Mouse (Mus musculus): Measurements from ENCODE around the gene Wbp2.

Wbp2 gene

GRCm38 (mm10) chr11:116062521-116062920 is 24.3 kb downstream of the Wbp2 start:
- no peak for DNase-seq (ENCODE audit: low read depth)

- DNase-seq (ENCODE audit: low read depth) = no peak
Observed at GRCm38 (mm10) chr11:116061641-116062415, 25.0 kb downstream of the Wbp2 start.

- DNase-seq (ENCODE audit: low read depth) = no peak
Observed at GRCm38 (mm10) chr11:116060596-116060995, 26.2 kb downstream of the Wbp2 start.

GRCm38 (mm10) chr11:116059691-116060025 is 27.1 kb downstream of the Wbp2 start:
- DNase-seq (ENCODE audit: low read depth) = no peak

- no peak for DNase-seq (ENCODE audit: low read depth)
Observed at GRCm38 (mm10) chr11:116058868-116059690, 27.7 kb downstream of the Wbp2 start.

- DNase-seq (ENCODE audit: low read depth) = no peak
Observed at GRCm38 (mm10) chr11:116058022-116058614, 28.7 kb downstream of the Wbp2 start.

- no peak for DNase-seq (ENCODE audit: low read depth)
Observed at GRCm38 (mm10) chr11:116057237-116057881, 29.4 kb downstream of the Wbp2 start.

GRCm38 (mm10) chr11:116055873-116056272 is 30.9 kb downstream of the Wbp2 start:
- DNase-seq (ENCODE audit: low read depth) = no peak

- DNase-seq (ENCODE audit: low read depth) = no peak
Observed at GRCm38 (mm10) chr11:116053510-116054229, 33.1 kb downstream of the Wbp2 start.

GRCm38 (mm10) chr11:116050196-116050595 is 36.6 kb downstream of the Wbp2 start:
- no peak for DNase-seq (ENCODE audit: low read depth)

- DNase-seq (ENCODE audit: low read depth) = no peak
Observed at GRCm38 (mm10) chr11:116049610-116050009, 37.2 kb downstream of the Wbp2 start.

GRCm38 (mm10) chr11:116045173-116045572 is 41.6 kb downstream of the Wbp2 start:
- no peak for DNase-seq (ENCODE audit: low read depth)

- no peak for DNase-seq (ENCODE audit: low read depth)
Observed at GRCm38 (mm10) chr11:116043286-116043685, 43.5 kb downstream of the Wbp2 start.

- no peak for DNase-seq (ENCODE audit: low read depth)
Observed at GRCm38 (mm10) chr11:116042372-116043138, 44.2 kb downstream of the Wbp2 start.

- no peak for DNase-seq (ENCODE audit: low read depth)
Observed at GRCm38 (mm10) chr11:116041833-116042232, 45.0 kb downstream of the Wbp2 start.

GRCm38 (mm10) chr11:116040593-116040992 is 46.2 kb downstream of the Wbp2 start:
- no peak for DNase-seq (ENCODE audit: low read depth)

GRCm38 (mm10) chr11:116037826-116038225 is 49.0 kb downstream of the Wbp2 start:
- DNase-seq (ENCODE audit: low read depth) = no peak

GRCm38 (mm10) chr11:116036671-116037070 is 50.1 kb downstream of the Wbp2 start:
- no peak for DNase-seq (ENCODE audit: low read depth)

- no peak for DNase-seq (ENCODE audit: low read depth)
Observed at GRCm38 (mm10) chr11:116034584-116034983, 52.2 kb downstream of the Wbp2 start.

GRCm38 (mm10) chr11:116030898-116031845 is 55.6 kb downstream of the Wbp2 start:
- no peak for DNase-seq (ENCODE audit: low read depth)
